Mouse (Mus musculus): ENCODE results near the gene Cyp4f18.
"Not testable (repeated sequence)": the region's sequence is repeated elsewhere in the genome, so short reads cannot be mapped to it uniquely, and the experiment has no call there.

Cyp4f18 gene

GRCm38 (mm10) chr8:72009473-72009872, at the start of gene Cyp4f18:
Gene Cyp4f18 (minus strand): TSS chr8:72009626.
- DNase-seq (ENCODE audit: inconsistent age in 2 of 2, low spot score in 1 of 2): no peak

GRCm38 (mm10) chr8:72057643-72058042, 48.2 kb upstream of the Cyp4f18 start:
- not testable (repeated sequence) for DNase-seq (ENCODE audit: inconsistent age in 2 of 2, low spot score in 1 of 2)

GRCm38 (mm10) chr8:72054633-72055032, 45.2 kb upstream of the Cyp4f18 start:
- not testable (repeated sequence) for DNase-seq (ENCODE audit: inconsistent age in 2 of 2, low spot score in 1 of 2)

GRCm38 (mm10) chr8:72042493-72042892, 33.1 kb upstream of the Cyp4f18 start:
- no peak for DNase-seq (ENCODE audit: inconsistent age in 2 of 2, low spot score in 1 of 2)

GRCm38 (mm10) chr8:72040918-72041317, 31.5 kb upstream of the Cyp4f18 start, which contains the start of gene Olfr372:
Gene Olfr372 (plus strand): TSS chr8:72041218.
- DNase-seq (ENCODE audit: inconsistent age in 2 of 2, low spot score in 1 of 2): not testable (repeated sequence)

- DNase-seq (ENCODE audit: inconsistent age in 2 of 2, low spot score in 1 of 2): peak; percentile 59 to 83
Observed at GRCm38 (mm10) chr8:72032926-72033325, 23.5 kb upstream of the Cyp4f18 start.

- DNase-seq (ENCODE audit: inconsistent age in 2 of 2, low spot score in 1 of 2): peak; percentile 34 to 79
Observed at GRCm38 (mm10) chr8:72024886-72025285, 15.5 kb upstream of the Cyp4f18 start.

GRCm38 (mm10) chr8:72019816-72020215, 10.4 kb upstream of the Cyp4f18 start:
- DNase-seq (ENCODE audit: inconsistent age in 2 of 2, low spot score in 1 of 2): no peak

- DNase-seq (ENCODE audit: inconsistent age in 2 of 2, low spot score in 1 of 2): not testable (repeated sequence)
Observed at GRCm38 (mm10) chr8:72019022-72019421, 9.6 kb upstream of the Cyp4f18 start.

- peak in 1 of 2 experiments; percentile 55 for DNase-seq (ENCODE audit: inconsistent age in 2 of 2, low spot score in 1 of 2)
Observed at GRCm38 (mm10) chr8:72018141-72018540, 8.7 kb upstream of the Cyp4f18 start.

GRCm38 (mm10) chr8:72017339-72017738, 7.9 kb upstream of the Cyp4f18 start:
- not testable (repeated sequence) for DNase-seq (ENCODE audit: inconsistent age in 2 of 2, low spot score in 1 of 2)

GRCm38 (mm10) chr8:72013506-72014228, 4.2 kb upstream of the Cyp4f18 start:
- peak; percentile 48 to 86 for DNase-seq (ENCODE audit: inconsistent age in 2 of 2, low spot score in 1 of 2)

GRCm38 (mm10) chr8:72008134-72008641, 1.2 kb downstream of the Cyp4f18 start:
- DNase-seq (ENCODE audit: inconsistent age in 2 of 2, low spot score in 1 of 2): peak in 1 of 2 experiments; percentile 61

- DNase-seq (ENCODE audit: inconsistent age in 2 of 2, low spot score in 1 of 2): no peak
Observed at GRCm38 (mm10) chr8:72006763-72007162, 2.7 kb downstream of the Cyp4f18 start.

- peak in 1 of 2 experiments; percentile 47 for DNase-seq (ENCODE audit: inconsistent age in 2 of 2, low spot score in 1 of 2)
Observed at GRCm38 (mm10) chr8:72005912-72006311, 3.5 kb downstream of the Cyp4f18 start.

- no peak for DNase-seq (ENCODE audit: inconsistent age in 2 of 2, low spot score in 1 of 2)
Observed at GRCm38 (mm10) chr8:72002942-72003341, 6.5 kb downstream of the Cyp4f18 start.

- no peak for DNase-seq (ENCODE audit: inconsistent age in 2 of 2, low spot score in 1 of 2)
Observed at GRCm38 (mm10) chr8:72000223-72000622, 9.2 kb downstream of the Cyp4f18 start.

- no peak for DNase-seq (ENCODE audit: inconsistent age in 2 of 2, low spot score in 1 of 2)
Observed at GRCm38 (mm10) chr8:71999434-71999833, 10.0 kb downstream of the Cyp4f18 start.

GRCm38 (mm10) chr8:71988867-71989599, 20.4 kb downstream of the Cyp4f18 start:
- no peak for DNase-seq (ENCODE audit: inconsistent age in 2 of 2, low spot score in 1 of 2)

GRCm38 (mm10) chr8:71988110-71988866, 21.1 kb downstream of the Cyp4f18 start:
- peak; percentile 66 to 83 for DNase-seq (ENCODE audit: inconsistent age in 2 of 2, low spot score in 1 of 2)

- peak in 1 of 2 experiments; percentile 45 for DNase-seq (ENCODE audit: inconsistent age in 2 of 2, low spot score in 1 of 2)
Observed at GRCm38 (mm10) chr8:71984601-71985000, 24.8 kb downstream of the Cyp4f18 start.
